Mouse (Mus musculus): ENCODE data around the gene Pgd.
"Not testable (repeated sequence)": the region's sequence is repeated elsewhere in the genome, so short reads cannot be mapped to it uniquely, and the experiment has no call there.

Pgd gene

DNA sequence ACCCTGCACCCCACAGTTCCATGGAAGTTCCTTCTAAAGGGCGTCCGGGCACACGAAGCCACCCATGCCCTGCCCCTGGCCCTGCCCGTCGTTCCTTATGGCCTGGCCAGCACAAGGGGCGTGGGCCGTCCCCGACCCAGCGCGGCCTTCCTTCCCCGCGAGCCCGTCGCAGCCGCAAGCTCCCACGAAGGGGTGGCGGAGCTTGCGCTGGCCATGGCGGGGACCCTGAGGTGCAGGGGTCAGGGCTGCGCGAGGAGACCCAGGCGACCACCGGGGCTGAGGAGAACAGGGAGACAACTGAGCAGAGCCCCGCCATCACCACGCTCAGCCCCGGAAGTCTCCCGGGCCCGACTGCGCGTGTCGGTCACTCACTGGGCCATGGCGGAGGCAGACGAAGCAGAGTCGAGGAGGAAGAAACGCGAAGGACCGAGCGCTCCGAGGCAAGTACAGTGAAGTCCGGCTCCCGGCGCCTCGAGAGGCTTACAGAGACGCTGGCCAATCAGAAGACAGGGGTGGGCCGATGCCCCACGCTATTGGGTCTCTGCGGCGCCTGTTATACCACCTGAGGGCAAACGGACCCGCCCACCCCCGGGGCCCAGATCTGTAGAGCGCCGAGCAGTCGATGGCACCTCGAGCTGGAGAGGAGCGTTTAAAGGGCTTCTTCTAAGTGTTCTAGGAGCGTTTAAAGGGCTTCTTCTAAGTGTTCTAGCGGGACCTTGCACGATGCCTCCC, at the start of gene Pgd:
Gene Pgd, minus strand, starts transcription at position 557 of the 732 bp plus-strand sequence.
- peak; percentile 83 for DNase-seq (ENCODE audit: extremely low spot score, low read depth, low spot score)

DNA sequence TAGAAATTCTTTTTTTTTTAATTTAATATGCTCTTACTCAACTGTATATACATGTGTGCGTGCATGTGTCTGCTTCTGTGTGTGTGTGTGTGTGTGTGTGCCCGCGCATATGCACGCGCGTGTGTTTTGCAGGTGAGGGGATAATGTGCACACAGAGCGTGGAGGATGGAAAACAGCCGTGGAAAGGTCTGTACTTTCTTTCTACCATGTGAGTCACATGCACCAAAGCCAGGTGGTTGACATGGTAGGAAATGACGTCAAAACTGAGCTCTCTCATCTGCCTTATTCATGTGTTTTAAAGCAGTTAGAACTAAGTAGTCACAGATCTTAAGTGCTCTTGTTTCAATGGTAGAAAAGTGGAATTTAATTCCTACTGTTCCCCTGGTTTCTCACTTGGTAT, 49.4 kb upstream of the Pgd start:
- DNase-seq (ENCODE audit: extremely low spot score, low read depth, low spot score): no peak

DNA sequence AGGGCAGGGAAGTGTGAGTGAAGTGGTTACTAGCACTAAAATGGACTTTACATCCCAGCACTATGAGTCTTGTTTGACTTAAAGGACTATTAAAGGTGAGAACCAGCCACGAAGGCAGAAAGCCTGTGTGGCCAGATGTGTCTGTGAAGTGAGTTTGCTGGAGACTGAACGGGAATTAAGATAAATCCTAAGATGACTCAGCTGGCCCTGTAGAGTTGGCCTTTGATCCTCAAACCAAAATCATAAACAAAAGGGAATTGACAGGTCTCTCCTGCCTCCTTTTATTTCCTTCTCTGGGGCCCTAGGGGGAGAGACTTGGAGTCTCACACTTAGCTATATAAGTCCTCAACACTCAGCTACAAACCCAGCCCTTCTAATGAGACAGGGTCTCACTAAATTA, 48.8 kb upstream of the Pgd start:
- DNase-seq (ENCODE audit: extremely low spot score, low read depth, low spot score): no peak

DNA sequence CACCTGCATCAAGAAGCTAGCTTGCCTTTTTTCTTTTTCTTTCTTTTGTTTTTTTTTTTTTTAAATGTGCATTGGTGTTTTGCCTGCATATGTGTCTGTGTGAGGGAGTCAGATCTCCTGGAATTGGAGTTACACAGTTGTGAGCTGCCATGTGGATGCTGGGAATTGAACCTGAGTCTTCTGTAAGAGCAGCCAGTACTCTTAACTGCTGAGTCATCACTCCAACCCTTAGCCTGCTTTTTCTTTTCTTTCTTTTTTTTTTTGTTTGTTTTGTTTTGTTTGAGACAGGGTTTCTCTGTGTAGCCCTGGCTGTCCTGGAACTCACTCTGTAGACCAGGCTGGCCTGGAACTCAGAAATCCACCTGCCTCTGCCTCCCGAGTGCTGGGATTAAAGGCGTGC, 47.9 kb upstream of the Pgd start:
- not testable (repeated sequence) for DNase-seq (ENCODE audit: extremely low spot score, low read depth, low spot score)

DNA sequence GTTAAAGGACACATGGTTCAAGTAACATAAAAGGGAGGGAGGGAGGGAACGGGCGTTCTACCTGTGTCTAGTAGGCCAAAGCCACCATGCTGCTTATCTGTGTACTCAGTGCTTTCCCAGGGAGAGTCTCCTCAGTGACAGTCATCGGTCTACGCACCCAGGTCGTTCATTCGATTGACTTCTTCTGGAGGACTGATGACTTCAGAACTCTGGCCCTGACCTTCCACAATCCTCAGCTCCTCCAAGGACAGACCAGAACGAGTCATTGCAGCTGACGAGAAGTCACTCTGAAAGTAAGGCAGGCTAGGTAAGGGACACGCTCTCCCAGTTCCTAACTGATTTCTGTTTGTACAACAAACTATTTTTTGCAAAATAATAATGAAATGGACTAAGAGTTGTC, 46.9 kb upstream of the Pgd start:
- DNase-seq (ENCODE audit: extremely low spot score, low read depth, low spot score): no peak

DNA sequence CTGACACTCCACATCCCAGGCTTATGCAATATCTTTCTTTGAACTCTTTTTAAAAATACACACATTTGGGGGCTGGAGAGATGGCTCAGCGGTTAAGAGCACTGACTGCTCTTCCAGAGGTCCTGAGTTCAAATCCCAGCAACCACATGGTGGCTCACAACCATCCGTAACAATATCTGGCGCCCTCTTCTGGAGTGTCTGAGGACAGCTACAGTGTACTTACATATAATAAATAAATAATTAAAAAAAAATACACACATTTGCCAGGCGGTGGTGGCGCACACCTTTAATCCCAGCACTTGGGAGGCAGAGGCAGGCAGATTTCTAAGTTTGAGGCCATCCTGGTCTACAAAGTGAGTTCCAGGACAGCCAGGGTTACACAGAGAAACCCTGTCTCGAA, 44.9 kb upstream of the Pgd start:
- not testable (repeated sequence) for DNase-seq (ENCODE audit: extremely low spot score, low read depth, low spot score)

DNA sequence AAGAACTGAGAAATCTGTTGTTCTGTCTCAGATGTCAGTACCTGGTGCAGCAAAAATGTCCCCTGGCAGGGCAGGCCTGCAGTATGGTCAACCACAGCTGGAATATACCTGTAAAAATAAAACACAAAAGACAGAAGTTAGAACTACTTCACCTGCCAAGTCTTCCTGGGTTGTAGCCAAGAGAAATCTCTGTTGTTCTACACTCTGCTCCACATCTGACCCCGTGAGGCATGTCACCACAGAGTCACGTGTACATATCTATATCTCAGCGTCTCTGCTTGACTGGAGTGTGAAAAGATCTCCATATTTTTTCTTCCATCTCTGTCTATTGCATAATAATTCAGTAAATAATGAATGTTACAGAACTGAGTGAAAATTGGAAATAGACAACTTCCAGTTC, 35.9 kb upstream of the Pgd start:
- no peak for DNase-seq (ENCODE audit: extremely low spot score, low read depth, low spot score)

DNA sequence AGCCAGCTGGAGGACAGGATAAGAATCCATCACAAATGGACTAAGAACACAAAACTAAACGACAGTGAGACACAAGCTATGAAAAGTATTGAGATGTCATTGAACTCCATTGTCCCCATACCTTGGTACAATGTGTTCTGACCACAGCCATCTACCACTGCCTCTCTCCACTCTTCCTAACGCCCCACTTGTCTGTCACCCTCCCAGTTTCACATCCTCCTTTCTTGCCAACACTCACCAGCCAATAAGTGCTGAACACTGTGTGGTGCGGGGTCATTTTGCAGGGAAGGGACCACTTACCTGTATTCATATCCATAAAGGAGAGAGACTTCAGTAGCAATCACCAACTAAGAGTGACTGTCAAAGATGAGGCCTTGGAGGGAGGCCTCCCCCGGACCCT, 34.5 kb upstream of the Pgd start:
- DNase-seq (ENCODE audit: extremely low spot score, low read depth, low spot score): no peak

DNA sequence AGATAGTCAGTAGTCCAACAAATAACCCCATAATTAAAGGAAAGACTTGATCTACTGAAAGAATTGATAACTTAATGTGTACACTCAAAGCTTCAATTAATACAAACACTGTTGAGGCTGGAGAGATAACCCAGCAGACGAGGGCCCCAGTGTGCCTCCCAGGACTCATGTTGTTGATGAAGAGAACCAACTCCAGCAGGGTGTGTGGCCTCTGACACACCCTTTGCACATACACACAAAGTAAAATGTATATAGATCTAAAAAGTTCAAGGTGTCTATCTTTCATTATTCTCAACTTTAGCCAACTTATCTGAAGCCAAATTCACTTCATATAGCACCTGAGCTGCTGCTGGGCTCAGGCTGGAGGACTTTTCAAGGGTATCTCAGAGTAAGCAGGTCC, 30.6 kb upstream of the Pgd start:
- no peak for DNase-seq (ENCODE audit: extremely low spot score, low read depth, low spot score)

DNA sequence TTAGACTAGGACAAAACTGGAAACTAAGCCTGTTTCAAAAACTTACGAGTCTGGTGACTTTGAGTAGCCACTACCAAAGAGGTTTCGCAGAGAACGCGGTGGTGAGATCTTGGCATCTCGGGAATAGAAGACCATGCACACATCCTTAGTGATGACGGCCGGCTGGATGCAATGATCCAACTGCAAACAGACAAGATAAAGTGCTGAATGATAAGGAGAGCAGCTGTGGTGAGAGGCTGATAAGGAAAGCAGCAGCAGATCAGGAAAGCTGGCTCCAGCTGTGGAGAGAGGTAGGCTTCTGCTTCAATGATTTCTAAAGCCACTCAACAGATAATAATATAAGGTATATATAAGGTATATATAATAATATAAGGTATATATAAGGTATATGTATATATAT, 24.5 kb upstream of the Pgd start:
- no peak for DNase-seq (ENCODE audit: extremely low spot score, low read depth, low spot score)

DNA sequence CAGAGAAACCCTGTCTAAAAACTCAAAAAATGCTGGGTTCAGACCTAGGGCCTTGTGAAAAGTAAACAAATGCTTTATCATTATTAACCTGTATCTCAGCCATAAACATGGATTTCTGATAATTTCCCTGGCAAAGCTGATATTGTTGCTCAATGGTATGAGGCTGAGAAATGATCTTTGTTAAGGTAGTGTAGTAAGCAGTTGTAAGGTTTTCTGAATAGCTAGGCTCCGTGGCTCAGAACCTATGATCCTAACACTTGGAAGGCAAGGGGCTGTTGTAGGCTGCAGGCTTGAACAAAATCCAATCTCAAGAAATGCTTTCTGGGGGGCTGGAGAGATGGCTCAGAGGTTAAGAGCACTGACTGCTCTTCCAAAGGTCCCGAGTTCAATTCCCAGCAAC, 22.0 kb upstream of the Pgd start:
- no peak for DNase-seq (ENCODE audit: extremely low spot score, low read depth, low spot score)

DNA sequence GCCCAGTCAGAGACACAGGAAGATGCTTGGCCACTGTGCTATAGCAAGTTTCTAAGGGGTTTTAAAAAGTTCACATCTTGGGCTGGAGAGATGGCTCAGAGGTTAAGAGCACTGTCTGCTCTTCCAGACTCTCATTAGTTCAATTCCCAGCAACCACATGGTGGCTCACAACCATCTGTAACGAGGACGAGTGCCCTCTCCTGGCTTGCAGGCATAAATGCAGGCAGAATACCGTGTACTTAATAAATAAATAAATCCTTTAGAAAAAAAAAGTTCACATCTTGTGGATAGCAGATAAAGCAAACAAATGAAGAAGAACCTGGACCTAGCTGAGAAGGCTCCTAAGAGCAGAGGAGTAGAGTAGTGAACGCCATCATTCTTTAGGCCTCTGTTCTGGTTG, 16.2 kb upstream of the Pgd start:
- DNase-seq (ENCODE audit: extremely low spot score, low read depth, low spot score): no peak

DNA sequence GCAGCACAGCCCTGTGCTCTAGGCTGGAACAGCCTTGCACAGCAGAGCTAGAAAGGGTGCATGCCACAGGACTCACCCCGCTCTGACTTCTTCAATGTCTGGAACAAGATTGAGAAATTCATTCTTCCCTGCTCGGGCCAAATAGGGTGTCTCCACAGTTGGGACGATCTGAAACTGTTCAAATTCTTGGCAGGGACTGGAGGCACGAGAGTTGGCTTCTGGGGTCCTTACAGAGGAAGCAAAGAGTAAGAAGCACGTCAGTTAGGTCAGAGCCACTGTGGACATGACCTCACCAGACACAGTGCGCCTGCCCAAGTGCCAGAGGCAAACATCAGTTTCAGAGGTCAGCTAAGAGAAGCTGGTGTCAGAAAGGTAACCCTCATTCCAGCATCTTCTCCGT, 15.6 kb upstream of the Pgd start:
- DNase-seq (ENCODE audit: extremely low spot score, low read depth, low spot score): no peak

DNA sequence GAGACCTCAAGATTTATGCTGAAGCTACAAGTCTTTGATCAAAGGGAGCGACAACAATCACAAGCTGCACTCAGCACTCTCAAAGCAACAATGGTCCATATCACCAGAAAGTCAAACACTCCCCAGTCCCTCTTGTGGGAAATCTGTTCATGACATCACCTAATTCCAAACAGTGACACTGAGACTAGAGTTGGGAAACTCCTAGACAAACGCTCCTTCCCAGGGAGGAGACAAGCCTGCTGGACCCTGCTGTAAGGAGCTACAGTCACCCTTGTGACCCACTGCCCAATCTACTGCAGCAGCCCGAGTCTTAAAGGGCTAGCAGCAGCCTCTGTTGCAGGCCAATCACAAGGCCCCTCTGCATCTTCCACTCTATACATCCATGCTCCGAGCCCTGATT, 13.0 kb upstream of the Pgd start:
- DNase-seq (ENCODE audit: extremely low spot score, low read depth, low spot score): no peak

DNA sequence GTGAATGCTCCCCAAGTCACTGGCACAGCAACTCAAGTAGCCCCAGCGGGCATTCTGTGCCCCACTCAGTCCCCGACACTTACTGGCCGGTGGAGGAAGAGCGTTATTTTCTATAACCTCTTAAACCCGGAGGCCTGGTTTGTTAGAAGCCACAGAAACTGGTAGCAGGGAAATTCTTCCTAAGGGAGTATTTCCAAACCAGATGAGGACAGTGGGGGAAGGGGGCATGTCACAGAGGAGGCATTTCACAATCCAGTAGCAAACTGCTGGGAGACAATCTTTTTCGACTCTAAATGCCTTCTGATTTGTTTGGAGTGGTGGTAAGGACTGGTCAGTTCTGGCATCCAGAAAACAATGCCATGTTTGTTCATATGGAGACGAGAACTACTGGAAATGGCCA, 12.6 kb upstream of the Pgd start:
- DNase-seq (ENCODE audit: extremely low spot score, low read depth, low spot score): no peak

DNA sequence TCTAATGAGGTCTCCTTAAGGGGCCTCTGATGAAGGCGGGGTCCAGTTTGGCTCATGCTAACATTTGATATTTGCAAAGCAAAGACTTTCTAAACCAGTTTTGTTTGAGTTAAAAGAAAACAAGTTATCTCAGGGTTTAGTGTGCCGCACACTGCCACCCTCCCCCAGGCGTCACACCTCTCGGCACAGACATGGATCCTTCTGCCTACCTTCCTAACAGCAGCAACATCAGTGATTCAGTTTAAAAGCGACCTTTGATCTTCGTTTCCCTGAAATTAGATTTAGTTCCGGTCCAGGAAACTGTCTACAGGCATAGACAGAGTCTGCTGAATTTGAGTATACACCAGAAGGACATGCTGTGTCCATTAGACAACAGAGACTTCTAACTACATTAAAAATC, 11.8 kb upstream of the Pgd start:
- no peak for DNase-seq (ENCODE audit: extremely low spot score, low read depth, low spot score)

DNA sequence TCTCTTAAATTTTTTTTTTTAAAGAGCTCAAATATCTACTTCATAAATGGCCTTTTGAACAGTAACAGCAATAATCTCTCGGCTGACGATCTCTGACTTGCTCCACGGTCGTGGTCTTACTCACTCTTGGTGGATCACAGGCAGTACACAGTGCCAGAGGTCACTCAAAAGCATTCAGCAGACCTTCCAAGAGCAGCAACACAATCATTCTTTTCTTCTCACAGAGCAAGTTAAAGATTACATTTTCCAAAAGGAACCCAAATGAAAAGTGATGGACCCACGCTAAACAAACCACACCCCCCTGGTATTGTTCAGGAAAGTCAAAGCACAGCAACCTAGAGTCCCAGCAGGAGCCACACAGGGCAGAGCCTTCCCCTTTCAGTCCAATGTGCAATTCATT, 10.5 kb upstream of the Pgd start:
- DNase-seq (ENCODE audit: extremely low spot score, low read depth, low spot score): no peak

DNA sequence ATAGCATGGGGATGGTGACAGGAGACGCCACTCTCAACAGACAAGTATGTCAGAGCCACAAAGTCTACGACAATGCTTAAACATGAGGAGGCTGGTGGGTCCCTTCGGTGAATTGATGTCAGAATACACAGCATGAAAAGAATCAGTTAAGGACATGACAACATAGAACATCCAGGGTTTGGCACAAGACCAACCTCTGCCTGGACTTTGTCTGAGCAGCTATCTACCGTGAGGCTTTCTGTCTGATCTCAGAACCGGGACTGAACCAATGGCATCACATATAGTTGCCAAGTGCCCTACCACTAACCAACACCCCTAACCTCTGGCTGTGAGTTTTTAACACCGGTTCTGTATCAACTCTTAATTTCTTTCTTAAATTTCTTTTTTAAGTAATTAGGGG, 10.1 kb upstream of the Pgd start:
- no peak for DNase-seq (ENCODE audit: extremely low spot score, low read depth, low spot score)

DNA sequence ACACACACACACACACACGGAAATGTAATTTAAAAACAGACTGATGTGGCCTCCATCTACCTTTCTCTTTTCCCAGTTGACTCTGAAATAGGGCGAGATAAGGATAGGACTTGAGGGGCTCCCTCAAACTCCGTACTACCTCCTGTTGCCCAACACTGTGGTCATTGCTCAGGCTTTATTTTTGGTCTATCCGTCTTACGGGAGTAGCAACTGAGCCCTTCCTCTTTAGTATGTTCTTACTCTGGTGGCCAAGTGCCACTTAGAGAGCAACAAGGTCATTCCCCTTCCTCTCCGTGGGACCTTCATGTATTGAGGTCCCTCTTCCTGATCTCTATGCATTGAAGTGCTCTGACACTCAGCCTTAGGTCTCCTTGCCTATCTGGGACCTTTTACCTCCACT, 7.1 kb upstream of the Pgd start:
- DNase-seq (ENCODE audit: extremely low spot score, low read depth, low spot score): no peak

DNA sequence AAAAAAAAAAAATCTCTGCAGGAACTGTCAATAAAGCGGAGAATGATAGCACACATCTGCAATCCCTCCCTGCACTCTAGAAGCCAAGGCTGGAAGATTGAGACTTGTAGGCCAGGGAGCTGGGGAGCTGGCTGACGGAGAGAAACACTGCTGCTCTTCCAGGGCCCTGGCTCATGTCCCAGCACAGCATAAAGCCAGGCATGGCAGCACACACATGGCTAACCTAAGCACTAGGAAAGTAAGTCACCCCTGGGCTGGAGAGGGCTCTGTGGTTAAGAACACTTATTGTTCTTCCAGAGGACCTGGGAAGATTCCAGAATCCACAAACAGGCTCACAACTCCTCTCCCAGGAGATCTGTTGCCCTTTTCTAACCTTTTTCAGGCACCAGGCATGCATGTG, 6.1 kb upstream of the Pgd start:
- DNase-seq (ENCODE audit: extremely low spot score, low read depth, low spot score): no peak

DNA sequence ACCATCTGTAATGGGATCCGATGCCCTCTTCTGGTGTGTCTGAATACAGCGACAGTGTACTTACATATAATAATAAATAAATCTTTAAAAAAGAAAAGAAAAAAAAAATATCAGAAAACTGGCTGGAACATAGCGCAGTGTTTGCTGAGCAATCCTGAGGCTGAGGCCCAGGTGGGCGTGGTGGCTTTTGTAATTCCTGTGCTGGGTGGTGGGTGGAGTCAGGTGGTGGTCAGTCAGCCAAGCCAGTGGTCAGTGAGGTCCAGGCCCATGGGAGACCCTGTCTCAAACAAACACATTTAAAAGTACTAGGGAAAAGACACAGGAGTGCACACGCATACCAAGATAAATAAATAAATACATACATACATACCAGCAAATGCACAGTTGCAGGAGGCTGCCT, 5.5 kb upstream of the Pgd start:
- no peak for DNase-seq (ENCODE audit: extremely low spot score, low read depth, low spot score)

DNA sequence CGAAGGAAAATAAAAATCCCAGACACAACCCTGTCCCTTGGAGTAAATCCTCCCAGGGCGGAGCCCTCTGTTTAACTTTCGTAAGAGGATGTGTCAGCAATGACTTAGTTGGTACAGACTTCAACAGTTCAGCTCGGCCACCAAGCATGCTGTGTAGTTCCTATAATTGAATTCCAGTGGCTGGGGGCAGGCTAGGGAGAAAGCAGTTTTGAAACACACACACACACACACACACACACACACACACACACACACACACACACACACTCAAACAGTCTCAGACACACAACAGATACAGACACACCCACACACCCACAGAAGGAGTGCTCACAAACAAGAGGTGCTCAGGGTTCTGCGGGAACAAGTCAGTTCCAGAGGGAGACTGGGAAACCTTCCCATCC, 5.0 kb upstream of the Pgd start:
- DNase-seq (ENCODE audit: extremely low spot score, low read depth, low spot score): no peak

DNA sequence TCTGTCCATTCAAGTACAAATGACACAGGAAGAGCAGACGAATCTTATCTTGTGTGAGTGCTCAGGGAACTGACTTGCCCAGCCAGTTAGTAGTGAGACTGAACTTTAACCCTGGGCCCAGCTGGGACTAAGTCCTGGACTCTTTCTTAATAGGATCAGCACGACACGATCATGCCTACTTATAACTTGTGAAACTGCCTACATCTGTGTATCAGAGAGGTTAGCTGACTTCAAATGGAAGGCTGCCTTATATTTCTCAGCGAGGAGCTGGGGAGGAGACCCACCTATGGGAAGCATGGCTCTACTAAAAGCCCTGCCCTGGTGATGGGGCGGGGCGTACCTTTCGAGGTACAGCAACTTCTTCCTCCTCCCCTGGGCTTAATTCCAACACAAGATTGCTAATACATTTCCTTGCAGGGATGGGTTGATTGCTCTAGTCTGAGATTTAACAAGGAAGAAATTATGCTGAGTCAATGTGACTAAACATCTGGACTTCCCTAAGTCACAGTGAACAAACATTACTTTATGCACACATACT, 3.9 kb upstream of the Pgd start:
- no peak for DNase-seq (ENCODE audit: extremely low spot score, low read depth, low spot score)

Measured in hindlimb bud, embryonic 11.5 days (tissue).